Mouse (Mus musculus): ENCODE data around the gene Cyp4a30b. TPM values are rescaled to one million over a fixed set of nuclear protein-coding genes. Genes with fewer than 3 reads are reported as not detected.
"Not testable (repeated sequence)": the region's sequence is repeated elsewhere in the genome, so short reads cannot be mapped to it uniquely, and the experiment has no call there.

Cyp4a30b gene
- total and polyA plus RNA-seq, 3 experiments, result not detected

DNA sequence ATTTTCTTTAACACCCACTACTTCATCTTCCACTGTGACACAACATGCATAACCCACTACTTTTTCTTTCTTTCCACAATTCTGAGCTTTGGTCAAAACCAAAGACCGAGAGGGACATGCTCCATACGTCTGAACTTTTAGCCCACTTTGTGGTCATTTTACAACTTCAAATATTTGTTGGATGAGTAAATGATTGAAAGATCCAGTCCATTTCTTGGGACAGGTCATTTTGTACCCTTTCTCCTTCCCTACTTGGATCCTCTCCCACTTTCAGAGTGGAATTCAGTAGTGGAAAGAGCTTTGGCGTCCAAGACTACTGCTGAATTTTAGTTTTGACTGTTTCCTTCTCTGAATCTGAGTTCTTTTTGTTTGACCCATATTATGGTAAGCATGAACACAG lies 45.1 kb downstream of the Cyp4a30b start:
- DNase-seq (ENCODE audit: low spot score), result no peak
- Histone ChIP-seq H3K9me3 (replicated peaks) (no peaks in the 10 kb centered on the region), H3K36me3 (replicated peaks) (no peaks in the 10 kb centered on the region), H3K27me3 (ENCODE audit: insufficient read depth, low read length) (no peaks in the 10 kb centered on the region), H3K4me3 (ENCODE audit: low read depth, low read length) (no peak overlapping the region), H3K4me1 (ENCODE audit: insufficient read depth, low read depth, low read length) (no peaks in the 10 kb centered on the region)
- TF ChIP-seq TAL1 (conservative IDR thresholded peaks at IDR 0.05; ENCODE audit: low read depth, low read length) (no peak), GATA1 (IDR thresholded peaks at IDR 0.05; ENCODE audit: borderline replicate concordance, low read length) (no peak), CTCF (IDR thresholded peaks at IDR 0.05; ENCODE audit: low read depth, low read length) (no peak), GATA2 (IDR thresholded peaks at IDR 0.05; ENCODE audit: borderline replicate concordance, low read depth, low read length) (no peak), POLR2AphosphoS5 (IDR thresholded peaks at IDR 0.05; ENCODE audit: insufficient replicate concordance, low read depth, low read length) (no peak)
- ATAC-seq (ENCODE audit: extremely low read depth, insufficient number of reproducible peaks, low FRiP score, poor library complexity, severe bottlenecking), result no peak

- not testable (repeated sequence) for H3K27me3 ChIP-seq (ENCODE audit: insufficient read depth, low read length); ATAC-seq (ENCODE audit: extremely low read depth, insufficient number of reproducible peaks, low FRiP score, poor library complexity, severe bottlenecking); DNase-seq (ENCODE audit: low spot score)
Measured at GRCm38 (mm10) chr4:115513964-115514363, 61.6 kb downstream of the Cyp4a30b start.

GRCm38 (mm10) chr4:115518000-115518399 lies 65.6 kb downstream of the Cyp4a30b start, which contains the start of gene Cyp4a10:
TSS of gene Cyp4a10 (plus strand) at chr4:115518264.
- not testable (repeated sequence) for H3K4me3 ChIP-seq (ENCODE audit: low read depth, low read length); H3K9me3 ChIP-seq (replicated peaks); DNase-seq (ENCODE audit: low spot score); ATAC-seq (ENCODE audit: extremely low read depth, insufficient number of reproducible peaks, low FRiP score, poor library complexity, severe bottlenecking); H3K27me3 ChIP-seq (ENCODE audit: insufficient read depth, low read length); H3K4me1 ChIP-seq (ENCODE audit: insufficient read depth, low read depth, low read length); H3K36me3 ChIP-seq (replicated peaks)

More at GRCm38 (mm10) chr4:115513964-115514363, 61.6 kb downstream of the Cyp4a30b start:
- not testable (repeated sequence) for H3K4me3 ChIP-seq (ENCODE audit: low read depth, low read length); H3K9me3 ChIP-seq (replicated peaks); H3K4me1 ChIP-seq (ENCODE audit: insufficient read depth, low read depth, low read length); H3K36me3 ChIP-seq (replicated peaks)

DNA sequence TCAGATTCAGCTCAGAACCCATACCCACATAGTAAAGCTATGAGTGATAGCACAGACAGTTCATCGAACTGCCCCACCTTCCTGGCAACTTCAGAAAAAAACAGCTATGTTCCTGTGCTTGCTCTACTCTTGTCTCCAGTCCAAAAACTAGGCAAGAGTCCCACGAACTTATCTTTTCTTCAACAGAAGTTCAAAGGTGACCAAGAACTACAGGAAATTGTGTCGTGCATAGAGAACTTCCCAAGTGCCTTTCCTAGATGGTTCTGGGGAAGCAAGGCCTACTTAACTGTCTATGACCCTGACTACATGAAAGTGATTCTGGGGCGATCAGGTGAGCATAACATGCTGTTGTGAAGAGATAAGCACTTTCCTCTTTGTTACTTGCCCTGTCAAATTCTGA lies 67.0 kb downstream of the Cyp4a30b start:
- no peak for TF ChIP-seq TAL1 (conservative IDR thresholded peaks at IDR 0.05; ENCODE audit: low read depth, low read length)
- TF ChIP-seq GATA1 (IDR thresholded peaks at IDR 0.05; ENCODE audit: borderline replicate concordance, low read length), result no peak
- H3K4me1 ChIP-seq (ENCODE audit: insufficient read depth, low read depth, low read length), result no peaks in the 10 kb centered on the region
- H3K4me3 ChIP-seq (ENCODE audit: low read depth, low read length), result no peak overlapping the region
- DNase-seq (ENCODE audit: low spot score) (no peak), ATAC-seq (ENCODE audit: extremely low read depth, insufficient number of reproducible peaks, low FRiP score, poor library complexity, severe bottlenecking) (no peak)
- H3K36me3 ChIP-seq (replicated peaks), result no peaks in the 10 kb centered on the region
- no peaks in the 10 kb centered on the region for H3K27me3 ChIP-seq (ENCODE audit: insufficient read depth, low read length)
- no peaks in the 10 kb centered on the region for H3K9me3 ChIP-seq (replicated peaks)

Other genes with a start within 250 kb of the Cyp4a30b start
- gene Cyp4a29, start 210.5 kb upstream of the Cyp4a30b start, total RNA-seq (2014; fragmentation: Nextera tagmentation), result not detected in 2 replicates
- gene Cyp4a29, start 210.5 kb upstream of the Cyp4a30b start, total RNA-seq (2017), result not detected in 2 replicates
- not detected in 2 replicates for gene Cyp4a29, start 210.5 kb upstream of the Cyp4a30b start, polyA plus RNA-seq (2012)
- not detected in 2 replicates for gene Cyp4a12a, start 153.6 kb upstream of the Cyp4a30b start, total RNA-seq (2014; fragmentation: Nextera tagmentation)
- 0.06 TPM in 1 of 2 replicates, not detected in the other for gene Cyp4a12a, start 153.6 kb upstream of the Cyp4a30b start, total RNA-seq (2017)
- not detected in 2 replicates for gene Cyp4a12a, start 153.6 kb upstream of the Cyp4a30b start, polyA plus RNA-seq (2012)
- gene Cyp4a12b, start 41.0 kb upstream of the Cyp4a30b start, total RNA-seq (2014; fragmentation: Nextera tagmentation), result not detected in 2 replicates
- 0.05 TPM in 1 of 2 replicates, not detected in the other for gene Cyp4a12b, start 41.0 kb upstream of the Cyp4a30b start, total RNA-seq (2017)
- not detected in 2 replicates for gene Cyp4a12b, start 41.0 kb upstream of the Cyp4a30b start, polyA plus RNA-seq (2012)
- not detected in 2 replicates for gene Cyp4a14, start 43.5 kb downstream of the Cyp4a30b start, total RNA-seq (2014; fragmentation: Nextera tagmentation)
- not detected in 2 replicates for gene Cyp4a14, start 43.5 kb downstream of the Cyp4a30b start, total RNA-seq (2017)
- not detected in 2 replicates for gene Cyp4a14, start 43.5 kb downstream of the Cyp4a30b start, polyA plus RNA-seq (2012)
- not detected in 2 replicates for gene Cyp4a10, start 65.7 kb downstream of the Cyp4a30b start, total RNA-seq (2014; fragmentation: Nextera tagmentation)
- 0.16 TPM in 1 of 2 replicates, not detected in the other for gene Cyp4a10, start 65.7 kb downstream of the Cyp4a30b start, total RNA-seq (2017)
- gene Cyp4a10, start 65.7 kb downstream of the Cyp4a30b start, polyA plus RNA-seq (2012), result not detected in 2 replicates
- gene Cyp4a31, start 111.0 kb downstream of the Cyp4a30b start, total RNA-seq (2014; fragmentation: Nextera tagmentation), result not detected in 2 replicates
- gene Cyp4a31, start 111.0 kb downstream of the Cyp4a30b start, total RNA-seq (2017), result not detected in 2 replicates
- gene Cyp4a31, start 111.0 kb downstream of the Cyp4a30b start, polyA plus RNA-seq (2012), result not detected in 2 replicates
- not detected in 2 replicates for gene Cyp4a32, start 148.4 kb downstream of the Cyp4a30b start, total RNA-seq (2014; fragmentation: Nextera tagmentation)
- gene Cyp4a32, start 148.4 kb downstream of the Cyp4a30b start, total RNA-seq (2017), result 0.22 TPM in 1 of 2 replicates, not detected in the other
- gene Cyp4a32, start 148.4 kb downstream of the Cyp4a30b start, polyA plus RNA-seq (2012), result not detected in 2 replicates
- not detected in 2 replicates for gene Cyp4b1, start 195.1 kb downstream of the Cyp4a30b start, total RNA-seq (2014; fragmentation: Nextera tagmentation)
- gene Cyp4b1, start 195.1 kb downstream of the Cyp4a30b start, total RNA-seq (2017), result not detected in 2 replicates
- gene Cyp4b1, start 195.1 kb downstream of the Cyp4a30b start, polyA plus RNA-seq (2012), result not detected in 2 replicates

All from G1E (cell line).